Comparison of ENCODE assay signal across 30 mouse cellular contexts in the genomic region with DNA sequence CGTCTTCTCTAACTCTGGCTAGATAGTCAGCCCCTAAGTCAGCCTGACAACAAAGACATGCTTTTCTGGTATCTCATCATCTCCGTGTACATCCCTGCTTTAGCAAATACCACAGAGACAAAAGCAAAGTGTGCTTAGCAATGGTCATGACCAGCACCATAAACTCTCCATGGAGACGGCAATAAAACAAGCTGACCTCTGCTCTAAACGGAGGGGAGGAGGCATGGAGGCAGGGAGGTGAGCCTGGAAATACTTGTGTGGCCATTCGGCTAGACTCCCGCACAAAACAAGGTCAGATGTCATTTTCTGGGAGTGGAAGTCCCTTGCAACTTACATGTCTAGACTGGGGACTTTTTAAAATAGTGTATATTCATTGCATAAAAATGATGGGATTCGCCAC. TPM values are rescaled to one million over a fixed set of nuclear protein-coding genes. Genes with fewer than 3 reads are reported as not detected.
DNase-seq lines count a peak whose midpoint lies in the region; ATAC-seq and TF ChIP-seq lines count a peak whose summit lies in the region.
"Had no signal": no experiment of that assay in that cellular context is flagged by ENCODE, and none has a peak within 500 bp of the region (broad histone marks: within the 10 kb centered on the region; RNA-seq: fewer than 3 reads in every experiment).

No protein-coding gene starts in this region.

- no peak overlapping the region for H3K9ac ChIP-seq in kidney, embryonic 15.5 days
- H3K9ac ChIP-seq in kidney, postnatal 0 days (ENCODE audit: low read depth, low read length): no peak overlapping the region
- H3K9ac ChIP-seq: forebrain, embryonic 12.5 days; forebrain, postnatal 0 days; heart, embryonic 13.5 days; hindbrain, embryonic 15.5 days; limb, embryonic 15.5 days; midbrain, embryonic 15.5 days; neural tube, embryonic 15.5 days had no signal

- no peak overlapping the region for H3K27ac ChIP-seq in kidney, embryonic 15.5 days
- H3K27ac ChIP-seq in kidney, postnatal 0 days: no peak overlapping the region
- H3K27ac ChIP-seq: forebrain, embryonic 12.5 days; heart, embryonic 13.5 days; hindbrain, embryonic 10.5 days; hindbrain, embryonic 15.5 days; limb, embryonic 10.5 days; limb, embryonic 15.5 days; midbrain, embryonic 10.5 days; midbrain, embryonic 15.5 days; neural tube, embryonic 15.5 days had no signal

- 0 out of 2 replicates have a peak, but pooled peaks have one; percentile 23 for ATAC-seq in kidney, embryonic 15.5 days (replicated peaks; ENCODE audit: low FRiP score)
- no peak for ATAC-seq in kidney, postnatal 0 days (replicated peaks; ENCODE audit: low FRiP score, low read depth)
- ATAC-seq: activated CD4-positive, CD25-positive, alpha-beta regulatory T cell, adult 4 months; forebrain, postnatal 0 days; midbrain, embryonic 15.5 days had no signal

- peaks cover 37% of the 10 kb centered on the region for H3K4me1 ChIP-seq in kidney, embryonic 15.5 days
- H3K4me1 ChIP-seq in kidney, postnatal 0 days (replicated peaks; ENCODE audit: insufficient read depth, low read length): peaks cover 7% of the 10 kb centered on the region; the same call in 1 of the 2 replicates

- WGBS in kidney, embryonic 15.5 days: 26% methylated on average over 7 of the region's 7 CpGs
- WGBS in kidney, postnatal 0 days: 28% methylated on average over 7 of the region's 7 CpGs

- no peak overlapping the region for H3K4me2 ChIP-seq in kidney, embryonic 15.5 days
- H3K4me2 ChIP-seq in kidney, postnatal 0 days (ENCODE audit: low read length): no peak overlapping the region
- H3K4me2 ChIP-seq: forebrain, embryonic 12.5 days; heart, embryonic 13.5 days; hindbrain, embryonic 15.5 days; limb, embryonic 15.5 days; midbrain, embryonic 15.5 days; neural tube, embryonic 15.5 days had no signal

- H3K9me3 ChIP-seq in kidney, embryonic 15.5 days (replicated peaks): no peaks in the 10 kb centered on the region
- no peaks in the 10 kb centered on the region for H3K9me3 ChIP-seq in kidney, postnatal 0 days (replicated peaks; ENCODE audit: low read length)
- H3K9me3 ChIP-seq: forebrain, embryonic 12.5 days; heart, embryonic 13.5 days; hindbrain, embryonic 10.5 days; hindbrain, embryonic 15.5 days; limb, embryonic 10.5 days; limb, embryonic 15.5 days; midbrain, embryonic 10.5 days; midbrain, embryonic 15.5 days; neural tube, embryonic 15.5 days had no signal

- no peak for TF ChIP-seq CTCF in kidney, postnatal 0 days (IDR thresholded peaks at IDR 0.05; ENCODE audit: low read depth)

- no peak for DNase-seq in kidney, adult 11 months
- peak; percentile 44 for DNase-seq in adipocyte (ENCODE audit: low spot score)
- DNase-seq in embryo, embryonic 10.5 days (ENCODE audit: low spot score): peak; percentile 45
- DNase-seq in kidney, postnatal 0 days (ENCODE audit: low spot score): peak; percentile 69
- no peak for DNase-seq in heart, postnatal 25 days (ENCODE audit: low spot score)
- DNase-seq in cerebellum, postnatal 25 days: no peak
- no peak for DNase-seq in thymus, postnatal 0 days (ENCODE audit: low spot score)
- DNase-seq: adrenal gland, adult 8-10 months; B cell, adult 2 months; cerebellum, adult 2 months; cerebellum, postnatal 14 days; forebrain, postnatal 0 days; heart, postnatal 10 days; lung, adult 2 months; lung, postnatal 10 days; retina, postnatal 1 day; right cerebral cortex, postnatal 14 days had no signal

- no peaks in the 10 kb centered on the region for H3K27me3 ChIP-seq in kidney, embryonic 15.5 days
- H3K27me3 ChIP-seq in kidney, postnatal 0 days (ENCODE audit: insufficient read depth, low read length): no peaks in the 10 kb centered on the region
- H3K27me3 ChIP-seq: forebrain, embryonic 12.5 days; heart, embryonic 13.5 days; hindbrain, embryonic 15.5 days; limb, embryonic 15.5 days; midbrain, embryonic 15.5 days; neural tube, embryonic 15.5 days had no signal

- no peaks in the 10 kb centered on the region for H3K36me3 ChIP-seq in kidney, embryonic 15.5 days
- 0 out of 2 replicates have a peak, but pooled peaks cover 3% of the 10 kb centered on the region for H3K36me3 ChIP-seq in kidney, postnatal 0 days (ENCODE audit: insufficient read depth, low read length)
- H3K36me3 ChIP-seq: forebrain, embryonic 12.5 days; heart, embryonic 13.5 days; hindbrain, embryonic 15.5 days; limb, embryonic 10.5 days; limb, embryonic 15.5 days; midbrain, embryonic 10.5 days; midbrain, embryonic 15.5 days; neural tube, embryonic 15.5 days had no signal

- intact Hi-C loops in heart, postnatal 25 days (cut with DNase I): no loop called here

- H3K4me3 ChIP-seq in kidney, embryonic 15.5 days (replicated peaks): no peak overlapping the region
- no peak overlapping the region for H3K4me3 ChIP-seq in kidney, postnatal 0 days (replicated peaks; ENCODE audit: low read depth, low read length)
- H3K4me3 ChIP-seq: erythroblast, embryonic 14.5 days; forebrain, embryonic 12.5 days; heart, embryonic 13.5 days; hindbrain, embryonic 10.5 days; hindbrain, embryonic 15.5 days; limb, embryonic 10.5 days; limb, embryonic 15.5 days; midbrain, embryonic 10.5 days; midbrain, embryonic 15.5 days; neural tube, embryonic 15.5 days had no signal

RNA-seq across cellular contexts. Expression of a gene that starts 9.3 kb away (rescaled TPM):
- polyA plus RNA-seq in kidney, embryonic 15.5 days (2015; fragmentation: Nextera tagmentation; extraction: Ambion mirVana): 4.9 and 5.5 TPM in 2 replicates
- 6.0 and 7.3 TPM in 2 replicates for polyA plus RNA-seq in kidney, postnatal 0 days (2015; fragmentation: Nextera tagmentation; extraction: Ambion mirVana)
- total RNA-seq in heart, postnatal 25 days (2021): 1 to 10 TPM; 2.8 to 3.5 TPM
- 0.62 and 0.65 TPM in 2 replicates for polyA plus RNA-seq in thymus, postnatal 0 days (2015; fragmentation: Nextera tagmentation; extraction: Ambion mirVana)
- total RNA-seq: CH12.LX had no signal

Comparison
In these comparisons a context has a peak if more than half of its experiments do, and no peak if none do; other contexts are left out.
1. DNase-seq: peak in adipocyte (single experiment), embryo, embryonic 10.5 days (single experiment) and kidney, postnatal 0 days (single experiment); none in kidney, adult 11 months (single experiment), heart, postnatal 25 days (single experiment), cerebellum, postnatal 25 days (0 of 2) and thymus, postnatal 0 days (single experiment).